Mouse (Mus musculus): ENCODE data around the gene Dydc1. TPM values are rescaled to one million over a fixed set of nuclear protein-coding genes. Genes with fewer than 3 reads are reported as not detected.
"Not testable (repeated sequence)": the region's sequence is repeated elsewhere in the genome, so short reads cannot be mapped to it uniquely, and the experiment has no call there.

The Dydc1 gene
- polyA plus RNA-seq, 1 experiment from 2014 or later = not detected

DNA sequence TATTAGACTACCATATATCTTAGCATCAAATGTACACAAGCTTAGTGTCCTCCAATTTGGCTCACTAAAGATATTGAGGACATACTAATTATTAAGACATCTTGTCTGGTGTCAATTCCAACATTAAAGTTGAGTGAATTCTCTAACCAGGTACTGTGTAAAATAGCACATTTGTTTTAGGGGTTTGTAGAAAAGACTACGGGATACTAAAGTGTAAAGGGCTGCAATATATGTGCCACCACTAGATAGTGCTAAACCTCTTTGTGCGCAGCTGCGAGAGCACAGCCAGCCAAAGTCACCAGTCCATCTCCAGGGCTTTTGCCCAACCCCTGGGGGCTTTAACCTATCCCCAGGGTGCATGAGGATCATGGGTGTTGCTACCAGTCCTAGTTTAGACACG is 19.5 kb upstream of the Dydc1 start:
- H3K36me3 ChIP-seq; H3K4me1 ChIP-seq (replicated peaks); ATAC-seq (ENCODE audit: insufficient number of reproducible peaks, insufficient read depth, low FRiP score, low TSS enrichment, low read depth); H3K27me3 ChIP-seq; H3K9me3 ChIP-seq; H3K9ac ChIP-seq (replicated peaks); H3K4me3 ChIP-seq (replicated peaks); H3K4me2 ChIP-seq; H3K27ac ChIP-seq: not testable (repeated sequence)
- 81% methylated on average over 3 of the region's 4 CpGs for WGBS

DNA sequence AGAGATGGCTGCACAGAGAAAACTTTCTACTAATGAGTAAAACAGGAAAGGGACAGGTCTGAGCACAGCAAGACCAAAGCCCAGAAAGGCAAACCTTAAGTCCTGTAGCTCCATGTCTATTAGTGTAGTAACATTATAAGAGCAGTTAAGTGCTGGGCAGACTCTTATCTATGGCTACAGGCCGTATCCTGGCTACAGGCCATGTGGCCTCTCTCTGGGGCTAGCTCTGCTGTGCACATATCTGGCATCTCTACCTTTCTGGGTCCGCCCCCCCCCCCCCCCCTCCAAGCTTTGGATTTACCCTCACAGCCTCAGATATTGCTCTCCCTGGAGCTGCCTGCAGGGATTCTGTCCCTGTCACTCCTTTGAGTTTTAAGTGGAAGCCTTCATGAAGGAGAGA is 7.5 kb upstream of the Dydc1 start:
- Histone ChIP-seq H3K9me3 (no peaks in the 10 kb centered on the region), H3K4me1 (replicated peaks) (no peaks in the 10 kb centered on the region; the same call in 1 of the 2 replicates), H3K4me3 (replicated peaks) (no peak overlapping the region), H3K9ac (replicated peaks) (no peak overlapping the region), H3K36me3 (no peaks in the 10 kb centered on the region), H3K4me2 (no peak overlapping the region), H3K27me3 (no peaks in the 10 kb centered on the region), H3K27ac (no peak overlapping the region)
- 60% methylated on average over 1 of the region's 2 CpGs for WGBS
- no peak for ATAC-seq (ENCODE audit: insufficient number of reproducible peaks, insufficient read depth, low FRiP score, low TSS enrichment, low read depth)

DNA sequence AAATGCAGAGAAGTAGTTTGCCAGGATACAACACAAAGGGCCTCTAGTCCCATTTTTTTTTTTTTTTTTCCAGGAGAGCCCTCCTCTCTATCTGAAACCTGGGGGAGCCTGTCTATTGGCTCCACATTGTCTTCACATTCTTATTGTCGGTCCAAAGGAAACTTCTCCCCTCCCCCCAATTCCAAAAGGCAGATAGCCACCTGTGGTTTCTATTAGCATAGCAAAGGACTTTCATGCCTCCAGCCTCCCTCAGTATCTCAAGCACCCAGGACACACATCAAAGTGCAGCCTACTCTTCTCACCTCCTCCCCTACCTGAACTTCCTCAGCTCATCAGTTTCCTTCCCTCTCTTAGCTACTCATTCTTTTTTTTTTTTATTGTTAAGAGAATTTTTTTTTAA is 6.3 kb upstream of the Dydc1 start:
- Histone ChIP-seq H3K27me3 (no peaks in the 10 kb centered on the region), H3K27ac (no peak overlapping the region), H3K9ac (replicated peaks) (no peak overlapping the region), H3K4me1 (replicated peaks) (no peaks in the 10 kb centered on the region; the same call in 1 of the 2 replicates), H3K4me2 (no peak overlapping the region), H3K4me3 (replicated peaks) (no peak overlapping the region), H3K9me3 (no peaks in the 10 kb centered on the region), H3K36me3 (no peaks in the 10 kb centered on the region)
- ATAC-seq (ENCODE audit: insufficient number of reproducible peaks, insufficient read depth, low FRiP score, low TSS enrichment, low read depth) = no peak
- WGBS = 7% methylated on average over 1 of the region's 1 CpGs

DNA sequence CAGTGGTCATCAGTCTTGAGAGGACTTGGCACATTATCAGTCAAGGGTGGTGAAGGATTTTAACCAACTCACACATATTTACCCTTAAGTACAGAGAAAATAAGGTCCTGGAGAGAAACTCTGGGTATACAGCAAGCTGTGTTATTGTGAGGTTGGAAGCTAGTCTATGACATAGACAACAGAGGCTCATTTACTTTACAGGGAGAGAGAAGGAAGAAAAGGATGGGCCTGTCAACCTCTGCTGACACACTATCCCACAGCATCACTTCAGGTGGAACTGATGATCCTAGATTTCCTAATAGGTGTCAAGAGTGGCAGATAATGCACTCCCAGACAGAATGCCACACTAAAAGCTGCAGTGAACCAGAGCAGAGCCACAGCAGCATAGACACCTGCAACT is 3.6 kb upstream of the Dydc1 start, which contains the start of gene Dydc2:
Gene Dydc2 (minus strand): TSS at position 101 of the 400 bp plus-strand sequence.
- no peaks in the 10 kb centered on the region for H3K36me3 ChIP-seq
- H3K4me3 ChIP-seq (replicated peaks) = no peak within 1 kb of the TSS
- H3K4me1 ChIP-seq (replicated peaks) = no peaks in the 10 kb centered on the region; the same call in 1 of the 2 replicates
- no peak within 1 kb of the TSS for H3K27ac ChIP-seq
- H3K9ac ChIP-seq (replicated peaks) = no peak within 1 kb of the TSS
- no peak within 1 kb of the TSS for H3K4me2 ChIP-seq
- no peak for ATAC-seq (ENCODE audit: insufficient number of reproducible peaks, insufficient read depth, low FRiP score, low TSS enrichment, low read depth)
- H3K27me3 ChIP-seq = peaks cover 3% of the 10 kb centered on the region; the same call in 1 of the 2 replicates
- H3K9me3 ChIP-seq = no peaks in the 10 kb centered on the region

DNA sequence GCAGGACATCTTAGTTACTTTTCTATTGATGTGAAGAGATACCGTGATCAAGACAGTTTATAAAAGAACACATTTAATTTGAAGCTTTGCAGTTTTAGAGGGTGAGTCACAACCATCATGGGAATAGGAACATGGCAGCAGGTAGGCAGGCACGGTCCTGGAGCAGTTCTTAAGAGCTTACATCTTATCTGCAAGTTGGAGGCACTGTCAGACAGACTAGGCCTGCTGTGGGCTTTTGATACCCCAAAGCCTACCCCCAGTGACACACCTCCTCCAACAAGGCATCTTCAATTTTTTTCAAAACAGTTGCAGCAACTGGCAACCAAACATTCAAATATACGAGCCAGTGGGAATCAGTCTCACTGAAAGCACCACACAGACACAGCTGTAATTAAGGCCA is 2.4 kb upstream of the Dydc1 start:
- Histone ChIP-seq H3K27me3 (peaks cover 3% of the 10 kb centered on the region; the same call in 1 of the 2 replicates), H3K9me3 (no peaks in the 10 kb centered on the region), H3K4me2 (no peak overlapping the region), H3K4me3 (replicated peaks) (no peak overlapping the region), H3K27ac (no peak overlapping the region), H3K4me1 (replicated peaks) (no peaks in the 10 kb centered on the region; the same call in 1 of the 2 replicates), H3K36me3 (no peaks in the 10 kb centered on the region), H3K9ac (replicated peaks) (no peak overlapping the region)
- ATAC-seq (ENCODE audit: insufficient number of reproducible peaks, insufficient read depth, low FRiP score, low TSS enrichment, low read depth) = no peak
- 76% methylated on average over 3 of the region's 3 CpGs for WGBS

DNA sequence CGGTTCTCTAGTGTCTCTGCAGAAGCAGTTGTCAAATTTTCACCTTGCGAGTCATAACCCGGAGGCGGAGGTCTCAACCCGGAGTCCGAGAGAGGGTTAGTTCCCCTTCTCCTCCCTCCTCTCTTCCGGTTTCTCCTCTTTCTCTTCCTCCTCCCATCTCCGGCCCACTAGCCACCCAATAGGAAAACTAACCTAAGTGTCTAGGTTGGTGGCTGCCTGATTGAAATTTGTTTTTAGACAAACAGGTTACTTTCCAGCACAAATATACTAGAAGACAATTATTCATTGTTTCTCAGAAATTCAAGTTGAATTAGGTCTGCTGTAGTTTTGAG is 199 bp downstream of the Dydc1 start:
- H3K9ac ChIP-seq (replicated peaks) = no peak overlapping the region
- H3K27me3 ChIP-seq = peaks cover 3% of the 10 kb centered on the region; the same call in 1 of the 2 replicates
- H3K27ac ChIP-seq = no peak overlapping the region
- H3K4me3 ChIP-seq (replicated peaks) = peak overlapping the region; percentile 43
- WGBS = 2% methylated on average over 8 of the region's 8 CpGs
- no peaks in the 10 kb centered on the region for H3K4me1 ChIP-seq (replicated peaks)
- no peak for ATAC-seq (ENCODE audit: insufficient number of reproducible peaks, insufficient read depth, low FRiP score, low TSS enrichment, low read depth)
- peak overlapping the region; percentile 70 for H3K4me2 ChIP-seq
- no peaks in the 10 kb centered on the region for H3K36me3 ChIP-seq
- no peaks in the 10 kb centered on the region for H3K9me3 ChIP-seq

DNA sequence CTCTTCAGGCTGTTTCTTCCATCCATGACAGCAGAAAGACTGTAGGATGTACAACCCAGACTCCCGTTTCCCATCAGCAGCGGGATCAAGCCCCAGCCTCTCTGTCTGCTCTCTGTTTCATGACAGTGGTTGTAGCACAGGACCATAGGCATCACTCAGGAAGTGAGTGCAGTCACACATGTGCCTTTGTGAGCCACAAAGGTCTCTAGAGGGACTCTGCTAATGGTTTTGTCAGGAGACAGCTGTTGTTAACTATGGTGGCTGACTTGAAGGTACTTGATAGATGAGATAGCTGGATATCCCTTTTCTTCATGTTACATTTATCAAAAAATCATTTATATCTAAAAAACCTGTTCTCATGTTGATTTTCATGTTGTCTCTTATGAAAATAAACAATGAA is 9.7 kb downstream of the Dydc1 start:
- no peak overlapping the region for H3K9ac ChIP-seq (replicated peaks)
- no peak for ATAC-seq (ENCODE audit: insufficient number of reproducible peaks, insufficient read depth, low FRiP score, low TSS enrichment, low read depth)
- no peak overlapping the region for H3K27ac ChIP-seq
- H3K4me2 ChIP-seq = no peak overlapping the region
- H3K9me3 ChIP-seq = no peaks in the 10 kb centered on the region
- no peaks in the 10 kb centered on the region for H3K4me1 ChIP-seq (replicated peaks)
- no peaks in the 10 kb centered on the region for H3K36me3 ChIP-seq
- H3K4me3 ChIP-seq (replicated peaks) = no peak overlapping the region
- 82% methylated on average over 2 of the region's 2 CpGs for WGBS
- H3K27me3 ChIP-seq = no peaks in the 10 kb centered on the region

DNA sequence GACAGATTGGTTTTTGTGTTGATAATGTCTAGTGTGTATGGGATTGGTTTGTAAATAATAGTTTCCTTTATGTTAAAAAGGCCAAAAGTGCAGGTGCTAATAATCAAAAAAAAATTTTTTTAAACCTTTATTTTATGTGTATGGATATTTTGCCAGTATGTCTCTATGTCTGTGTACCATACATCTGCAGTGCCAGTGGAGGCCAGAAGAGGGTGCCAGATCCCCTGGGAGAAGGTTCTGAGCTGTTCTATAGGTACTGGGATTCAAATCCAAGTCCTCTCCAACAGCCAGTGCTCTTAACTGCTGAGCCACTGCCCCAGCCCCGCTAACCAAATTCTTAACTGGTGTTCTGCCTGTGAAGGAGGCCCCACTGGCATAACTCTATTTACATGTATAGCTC is 14.8 kb downstream of the Dydc1 start:
- H3K27ac ChIP-seq = no peak overlapping the region
- H3K4me1 ChIP-seq (replicated peaks) = no peaks in the 10 kb centered on the region
- 76% methylated on average over 1 of the region's 1 CpGs for WGBS
- no peak overlapping the region for H3K4me3 ChIP-seq (replicated peaks)
- no peak overlapping the region for H3K4me2 ChIP-seq
- no peak for ATAC-seq (ENCODE audit: insufficient number of reproducible peaks, insufficient read depth, low FRiP score, low TSS enrichment, low read depth)
- H3K9me3 ChIP-seq = no peaks in the 10 kb centered on the region
- no peaks in the 10 kb centered on the region for H3K36me3 ChIP-seq
- no peak overlapping the region for H3K9ac ChIP-seq (replicated peaks)
- no peaks in the 10 kb centered on the region for H3K27me3 ChIP-seq

DNA sequence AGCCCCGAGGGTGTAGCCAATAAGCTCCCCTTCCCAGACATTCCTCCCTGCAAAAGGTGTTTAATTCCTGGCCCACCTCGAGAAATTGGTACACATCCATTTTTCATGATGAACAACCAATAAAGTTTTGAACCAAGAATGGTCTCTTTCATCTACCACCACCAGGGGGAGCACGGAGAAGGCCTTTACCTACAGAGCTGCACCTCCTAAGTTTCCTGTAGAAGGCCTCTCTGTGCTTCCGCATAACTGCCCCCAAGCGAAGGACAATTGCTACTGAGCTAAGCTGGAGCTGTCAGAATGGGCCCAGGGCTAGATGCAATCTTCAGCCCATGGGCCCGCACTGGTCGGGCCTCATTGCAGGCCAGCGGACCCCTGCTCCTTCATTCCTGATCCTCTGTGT is 18.1 kb downstream of the Dydc1 start:
- no peak for ATAC-seq (ENCODE audit: insufficient number of reproducible peaks, insufficient read depth, low FRiP score, low TSS enrichment, low read depth)
- Histone ChIP-seq H3K27me3 (no peaks in the 10 kb centered on the region), H3K27ac (no peak overlapping the region), H3K4me3 (replicated peaks) (no peak overlapping the region), H3K9me3 (no peaks in the 10 kb centered on the region), H3K9ac (replicated peaks) (no peak overlapping the region), H3K4me1 (replicated peaks) (no peaks in the 10 kb centered on the region), H3K4me2 (no peak overlapping the region), H3K36me3 (no peaks in the 10 kb centered on the region)
- 46% methylated on average over 8 of the region's 8 CpGs for WGBS

DNA sequence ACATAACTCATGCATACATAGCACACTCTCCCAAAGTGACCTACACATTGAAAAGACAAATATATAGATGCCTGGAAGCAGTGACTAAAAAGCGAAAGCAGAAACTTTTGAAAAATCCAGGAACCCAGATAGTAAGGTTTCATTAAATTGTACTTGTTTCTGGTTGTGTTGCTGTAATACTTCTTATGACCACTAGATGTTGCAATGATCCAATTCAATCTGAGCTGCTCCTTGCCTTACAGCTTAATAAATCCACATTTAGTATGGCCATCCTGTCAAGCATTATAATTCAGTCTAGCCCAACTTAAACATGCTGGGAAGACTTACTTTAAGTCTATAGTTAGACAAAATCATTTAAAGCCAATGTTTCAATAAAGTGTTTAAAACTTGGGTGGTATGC is 21.4 kb downstream of the Dydc1 start:
- H3K9ac ChIP-seq (replicated peaks) = no peak overlapping the region
- no peak overlapping the region for H3K4me3 ChIP-seq (replicated peaks)
- H3K4me1 ChIP-seq (replicated peaks) = no peaks in the 10 kb centered on the region
- H3K27me3 ChIP-seq = no peaks in the 10 kb centered on the region
- no peaks in the 10 kb centered on the region for H3K36me3 ChIP-seq
- no peak overlapping the region for H3K4me2 ChIP-seq
- no peak overlapping the region for H3K27ac ChIP-seq
- no peak for ATAC-seq (ENCODE audit: insufficient number of reproducible peaks, insufficient read depth, low FRiP score, low TSS enrichment, low read depth)
- H3K9me3 ChIP-seq = no peaks in the 10 kb centered on the region
- WGBS = 51% methylated on average over 1 of the region's 1 CpGs

DNA sequence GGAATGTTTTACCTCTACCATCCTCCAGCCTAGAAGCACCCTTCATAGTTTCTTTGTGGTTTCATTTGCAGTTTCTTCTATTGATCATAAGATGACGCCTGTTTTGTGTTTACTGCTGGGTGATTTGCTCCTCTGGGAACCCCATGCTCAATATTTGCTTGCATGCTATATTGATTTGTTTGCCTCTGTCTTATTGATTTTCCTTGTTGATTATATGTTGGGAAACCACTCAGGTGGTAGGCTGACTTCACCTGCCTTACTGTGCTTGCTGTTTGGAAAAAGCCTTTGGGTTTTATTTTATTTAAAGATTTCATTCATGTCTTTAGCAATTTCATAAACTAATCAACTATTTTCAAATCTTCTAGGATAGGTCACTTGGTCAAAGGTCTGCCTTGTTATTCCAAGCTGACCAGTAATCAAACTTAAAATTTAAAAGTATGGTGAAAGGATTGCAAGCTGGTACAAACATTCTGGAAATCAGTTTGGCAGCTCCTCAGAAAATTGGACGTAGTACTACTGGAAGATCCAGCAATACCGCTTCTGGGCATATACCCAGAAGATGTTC is 23.7 kb downstream of the Dydc1 start:
- H3K27me3 ChIP-seq = no peaks in the 10 kb centered on the region
- no peak for ATAC-seq (ENCODE audit: insufficient number of reproducible peaks, insufficient read depth, low FRiP score, low TSS enrichment, low read depth)
- no peak overlapping the region for H3K27ac ChIP-seq
- H3K4me3 ChIP-seq (replicated peaks) = no peak overlapping the region
- H3K4me1 ChIP-seq (replicated peaks) = no peaks in the 10 kb centered on the region
- H3K9me3 ChIP-seq = no peaks in the 10 kb centered on the region
- no peak overlapping the region for H3K4me2 ChIP-seq
- 88% methylated on average over 3 of the region's 3 CpGs for WGBS
- H3K36me3 ChIP-seq = no peaks in the 10 kb centered on the region
- H3K9ac ChIP-seq (replicated peaks) = no peak overlapping the region

DNA sequence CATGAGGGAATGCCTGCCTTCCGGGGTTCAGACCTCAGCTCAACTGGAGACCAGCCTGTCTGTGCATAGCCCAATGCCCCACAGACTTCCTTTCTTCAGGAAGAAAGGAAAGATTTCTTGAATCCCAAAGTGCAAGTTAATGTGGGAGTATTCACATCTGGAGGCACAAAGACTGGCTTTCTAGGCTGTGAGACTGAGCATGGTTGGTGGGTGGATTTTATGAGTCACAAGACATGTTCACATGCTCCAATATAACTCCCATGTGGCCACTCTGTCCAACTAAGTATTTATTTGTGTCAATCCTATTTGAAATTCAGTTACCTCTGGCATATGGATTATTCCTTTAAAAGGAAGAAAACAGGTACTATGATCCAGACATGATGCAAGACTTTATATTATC is 26.0 kb downstream of the Dydc1 start:
- H3K4me1 ChIP-seq (replicated peaks) = no peaks in the 10 kb centered on the region
- no peaks in the 10 kb centered on the region for H3K9me3 ChIP-seq
- no peak overlapping the region for H3K4me2 ChIP-seq
- H3K27ac ChIP-seq = no peak overlapping the region
- no peaks in the 10 kb centered on the region for H3K27me3 ChIP-seq
- H3K4me3 ChIP-seq (replicated peaks) = no peak overlapping the region
- no peak overlapping the region for H3K9ac ChIP-seq (replicated peaks)
- ATAC-seq (ENCODE audit: insufficient number of reproducible peaks, insufficient read depth, low FRiP score, low TSS enrichment, low read depth) = no peak
- 67% methylated on average over 1 of the region's 1 CpGs for WGBS
- H3K36me3 ChIP-seq = no peaks in the 10 kb centered on the region

All from limb, embryonic 12.5 days (tissue).